Mouse (Mus musculus) ES-E14 (cell line): ENCODE results near the gene Zfp536.

ENCODE experiments used
- HCFC1 ChIP-seq: IDR thresholded peaks from 2 replicates; pipeline ENCODE4 v1.6.1; 2012; ENCODE audit warnings: low read length, inconsistent platforms, borderline replicate concordance; ENCODE audit not compliant: insufficient read depth
- MAFK ChIP-seq: IDR thresholded peaks from 2 replicates; pipeline ENCODE4 v1.6.1; 2014; ENCODE audit warnings: mild to moderate bottlenecking, low read depth, low read length, inconsistent platforms; ENCODE audit not compliant: insufficient read depth
- ZNF384 ChIP-seq: IDR thresholded peaks from 2 replicates; pipeline ENCODE4 v1.6.1; 2012; ENCODE audit warnings: low read depth, low read length, inconsistent platforms

DNA sequence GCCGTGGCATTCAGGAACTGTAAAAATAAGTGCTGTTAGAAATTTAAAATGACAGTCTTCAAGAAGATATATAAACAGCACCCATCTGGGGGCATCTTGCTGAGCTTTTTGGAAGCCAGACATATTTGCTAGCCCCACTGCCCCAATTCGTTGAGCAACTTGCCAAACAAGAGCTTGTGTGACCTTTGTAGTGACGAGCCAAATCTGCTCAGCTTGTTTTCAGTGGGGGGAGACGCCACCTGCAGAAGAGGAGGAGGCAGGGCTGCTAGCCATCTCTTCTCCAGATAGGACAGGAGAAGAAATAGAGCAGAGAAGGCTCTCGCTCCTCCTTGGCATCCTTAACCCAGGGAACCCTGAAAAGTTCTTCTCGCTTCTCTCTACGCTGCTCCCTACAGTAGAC lies 56.8 kb downstream of the Zfp536 start:
- TF ChIP-seq ZNF384 (no peak), MAFK (no peak), HCFC1 (no peak)
